Mouse (Mus musculus) T-helper 2 cell (primary cell): Measurements from ENCODE around the gene Slc16a14.

Experiments
- in situ Hi-C: fragments of 300-600 bp; cut with MboI, MseI; formaldehyde crosslinking; loops from one replicate; pipeline ENCODE4 v1.15.1; 2025; ENCODE audit warnings: high pct_unique_total_duplicates

The Slc16a14 gene

GRCm38 (mm10) chr1:84868841-84869240 is 66.1 kb downstream of the Slc16a14 start:
- in situ Hi-C loops = no loop called here

- in situ Hi-C loops = no loop called here
Observed at GRCm38 (mm10) chr1:84868311-84868710, 66.6 kb downstream of the Slc16a14 start.

- in situ Hi-C loops = no loop called here
Observed at GRCm38 (mm10) chr1:84866706-84867230, 68.2 kb downstream of the Slc16a14 start.

GRCm38 (mm10) chr1:84866231-84866630 is 68.7 kb downstream of the Slc16a14 start:
- in situ Hi-C loops = no loop called here

- in situ Hi-C loops = no loop called here
Observed at GRCm38 (mm10) chr1:84864645-84865044, 70.3 kb downstream of the Slc16a14 start.

GRCm38 (mm10) chr1:84861255-84861630 is 73.7 kb downstream of the Slc16a14 start:
- in situ Hi-C loops = no loop called here

- in situ Hi-C loops = no loop called here
Observed at GRCm38 (mm10) chr1:84860360-84861254, 74.3 kb downstream of the Slc16a14 start.

- in situ Hi-C loops = no loop called here
Observed at GRCm38 (mm10) chr1:84859597-84859996, 75.3 kb downstream of the Slc16a14 start.
